Mouse (Mus musculus) cerebellum, adult 2 months (tissue): ENCODE data around the gene Olfr53.

Experiments
- CTCF ChIP-seq: fragments of 200-500 bp; IDR thresholded peaks from 2 replicates; pipeline ENCODE4 v1.5.1; 2011; ENCODE audit warnings: low read depth, mild to moderate bottlenecking, control low read depth, low read length, moderate library complexity, borderline replicate concordance; ENCODE audit not compliant: insufficient read depth
- POLR2A ChIP-seq: fragments of 200-500 bp; IDR thresholded peaks from 2 replicates; pipeline ENCODE4 v1.6.1; 2011; ENCODE audit warnings: low read length, control low read depth, borderline replicate concordance; ENCODE audit not compliant: insufficient read depth

- TF ChIP-seq CTCF: no peak
- no peak for TF ChIP-seq POLR2A
These were observed 29.6 kb downstream of the Olfr53 start for GRCm38 (mm10) chr7:140675863-140676262.
